Mouse (Mus musculus): Measurements from ENCODE around the gene Rasl11b. TPM values are rescaled to one million over a fixed set of nuclear protein-coding genes. Genes with fewer than 3 reads are reported as not detected.

Rasl11b gene
- polyA plus RNA-seq, 1 experiment: 32.3 TPM

DNA sequence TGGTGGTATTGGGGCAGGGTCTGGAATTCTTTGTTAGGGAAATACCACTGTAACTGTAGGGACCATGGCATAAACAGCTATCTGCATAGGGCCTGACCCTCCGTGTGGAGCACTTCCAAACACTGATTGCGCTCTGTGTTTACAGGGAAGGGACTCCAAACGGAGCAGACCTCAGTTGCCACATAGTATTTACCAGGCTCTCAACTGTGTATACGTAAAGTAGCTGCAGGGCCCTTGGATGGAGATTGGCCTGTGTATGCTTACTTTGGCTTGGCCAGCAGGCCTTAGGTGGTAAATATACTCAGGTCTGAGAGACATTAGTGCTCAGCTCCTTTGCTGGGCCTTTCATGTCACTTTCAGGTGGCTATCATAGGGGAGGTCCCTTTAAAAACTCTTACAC, 7.4 kb downstream of the Rasl11b start:
- H3K4me3 ChIP-seq (replicated peaks; ENCODE audit: extremely low read depth, low read depth, low read length): no peak overlapping the region
- peaks cover 3% of the 10 kb centered on the region; the same call in 1 of the 2 replicates for H3K4me1 ChIP-seq (ENCODE audit: control insufficient read depth, insufficient read depth, low read length)
- 61% methylated on average over 4 of the region's 4 CpGs for WGBS
- DNase-seq: no peak
- no peak for TF ChIP-seq CTCF (IDR thresholded peaks at IDR 0.05; ENCODE audit: insufficient read depth, low read length)
- TF ChIP-seq POLR2A (IDR thresholded peaks at IDR 0.05; ENCODE audit: borderline replicate concordance, extremely low read depth, low read depth, low read length): no peak

DNA sequence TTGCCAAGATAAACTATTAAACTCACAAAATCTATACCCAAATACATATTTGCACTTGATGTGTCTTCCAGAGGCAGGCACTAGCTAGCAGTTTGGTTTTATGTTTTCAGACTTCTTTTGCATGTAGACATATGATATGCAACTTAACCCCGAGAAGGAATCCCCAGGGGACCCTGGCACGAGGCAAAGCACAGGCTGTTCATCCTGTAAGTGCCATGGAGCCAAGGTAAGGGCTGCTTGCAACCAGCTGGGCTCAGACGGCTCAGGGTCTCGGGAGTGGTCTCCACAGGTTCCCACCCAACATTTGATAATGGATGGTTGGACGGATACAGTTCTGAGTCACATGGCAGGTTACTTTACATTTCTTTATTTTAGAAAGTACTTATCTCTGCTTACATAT, 9.4 kb downstream of the Rasl11b start:
- WGBS: 85% methylated on average over 5 of the region's 5 CpGs
- DNase-seq: no peak
- Histone ChIP-seq H3K4me3 (replicated peaks; ENCODE audit: extremely low read depth, low read depth, low read length) (no peak overlapping the region), H3K4me1 (ENCODE audit: control insufficient read depth, insufficient read depth, low read length) (no peaks in the 10 kb centered on the region)
- TF ChIP-seq CTCF (IDR thresholded peaks at IDR 0.05; ENCODE audit: insufficient read depth, low read length) (no peak), POLR2A (IDR thresholded peaks at IDR 0.05; ENCODE audit: borderline replicate concordance, extremely low read depth, low read depth, low read length) (no peak)

DNA sequence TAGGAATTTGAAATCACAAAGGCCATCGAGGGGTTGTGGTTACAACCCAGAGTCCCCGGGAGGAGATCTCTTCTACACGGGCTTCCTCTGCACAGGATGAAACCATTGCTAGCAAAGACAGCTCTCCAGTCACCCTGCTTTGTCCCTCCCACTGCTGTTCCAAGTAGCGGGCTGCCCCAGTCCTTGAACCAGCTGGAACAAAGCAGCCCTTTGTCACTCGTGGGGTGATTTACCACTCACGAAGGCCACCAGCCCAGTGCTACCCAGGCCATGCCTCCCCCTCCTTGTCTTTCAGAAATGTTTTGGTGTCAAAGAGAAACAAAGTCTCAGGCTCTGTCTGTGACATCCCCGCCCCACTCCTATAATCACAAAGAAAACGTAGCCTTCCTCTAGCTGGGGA, 10.4 kb downstream of the Rasl11b start:
- Histone ChIP-seq H3K4me3 (replicated peaks; ENCODE audit: extremely low read depth, low read depth, low read length) (no peak overlapping the region), H3K4me1 (ENCODE audit: control insufficient read depth, insufficient read depth, low read length) (no peaks in the 10 kb centered on the region)
- no peak for DNase-seq
- TF ChIP-seq CTCF (IDR thresholded peaks at IDR 0.05; ENCODE audit: insufficient read depth, low read length): no peak
- TF ChIP-seq POLR2A (IDR thresholded peaks at IDR 0.05; ENCODE audit: borderline replicate concordance, extremely low read depth, low read depth, low read length): no peak
- WGBS: 51% methylated on average over 8 of the region's 8 CpGs

DNA sequence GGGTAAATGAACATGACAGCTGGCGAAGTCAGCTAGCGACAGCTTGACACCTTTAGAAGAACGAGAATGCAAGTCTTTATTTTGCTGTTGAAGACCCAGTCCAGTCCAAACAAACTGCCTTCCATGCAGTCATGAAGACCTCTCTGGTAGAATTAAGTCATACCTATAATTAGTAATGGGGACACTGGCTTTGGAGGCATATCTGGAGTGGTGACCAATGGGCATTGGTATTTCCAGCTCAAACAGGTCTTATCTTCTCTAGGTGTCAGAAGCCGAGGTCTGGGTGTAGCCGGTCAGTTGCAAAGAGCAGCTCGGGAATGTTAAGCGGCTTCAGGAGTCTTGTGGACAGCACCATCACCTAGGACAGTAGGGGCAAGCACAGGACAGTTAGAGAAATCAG, 11.0 kb downstream of the Rasl11b start:
- TF ChIP-seq CTCF (IDR thresholded peaks at IDR 0.05; ENCODE audit: insufficient read depth, low read length) (no peak), POLR2A (IDR thresholded peaks at IDR 0.05; ENCODE audit: borderline replicate concordance, extremely low read depth, low read depth, low read length) (no peak)
- no peak overlapping the region for H3K4me3 ChIP-seq (replicated peaks; ENCODE audit: extremely low read depth, low read depth, low read length)
- H3K4me1 ChIP-seq (ENCODE audit: control insufficient read depth, insufficient read depth, low read length): no peaks in the 10 kb centered on the region
- no peak for DNase-seq
- WGBS: 80% methylated on average over 7 of the region's 7 CpGs

DNA sequence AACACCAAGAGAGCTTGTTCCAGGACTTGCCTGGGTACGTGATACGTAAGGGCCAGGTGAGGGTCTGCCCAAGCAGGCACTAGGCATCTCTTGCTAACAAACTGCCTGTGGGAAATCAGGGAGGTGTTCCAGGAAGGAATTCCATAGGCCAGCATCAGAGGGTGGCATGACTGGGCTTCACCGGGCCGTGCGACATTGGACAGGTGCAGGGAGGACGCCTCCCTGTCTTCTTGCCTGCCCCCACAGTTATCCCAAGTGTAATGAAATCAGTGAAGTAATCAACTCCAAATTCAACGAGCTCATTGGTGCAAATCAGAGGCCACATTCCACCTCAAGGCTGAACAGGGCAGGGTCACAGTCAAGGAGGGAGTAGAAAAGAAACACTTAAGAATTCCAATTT, 11.6 kb downstream of the Rasl11b start:
- no peak for TF ChIP-seq CTCF (IDR thresholded peaks at IDR 0.05; ENCODE audit: insufficient read depth, low read length)
- no peak for TF ChIP-seq POLR2A (IDR thresholded peaks at IDR 0.05; ENCODE audit: borderline replicate concordance, extremely low read depth, low read depth, low read length)
- H3K4me3 ChIP-seq (replicated peaks; ENCODE audit: extremely low read depth, low read depth, low read length): no peak overlapping the region
- DNase-seq: no peak
- 89% methylated on average over 7 of the region's 7 CpGs for WGBS
- H3K4me1 ChIP-seq (ENCODE audit: control insufficient read depth, insufficient read depth, low read length): no peaks in the 10 kb centered on the region

DNA sequence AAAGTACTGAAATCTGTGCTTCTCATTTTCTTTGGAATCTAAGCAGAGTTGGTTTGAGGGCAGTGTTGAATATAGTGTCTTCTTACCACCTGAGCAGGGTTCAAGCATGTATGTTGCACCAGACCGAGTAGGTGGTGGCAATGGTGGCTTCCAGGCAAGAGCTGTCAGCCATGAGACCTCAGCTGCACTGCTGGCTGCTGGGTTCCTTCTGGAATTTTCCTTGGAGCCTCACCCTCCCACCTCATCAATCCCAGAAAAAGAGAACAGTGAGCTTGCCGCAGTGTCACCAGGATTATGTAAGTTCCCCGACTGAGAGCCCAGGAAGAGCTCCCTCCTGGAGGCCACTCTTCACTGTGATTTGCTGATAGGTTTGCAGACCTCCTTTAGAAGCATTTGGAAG, 12.1 kb downstream of the Rasl11b start:
- DNase-seq: no peak
- no peaks in the 10 kb centered on the region for H3K4me1 ChIP-seq (ENCODE audit: control insufficient read depth, insufficient read depth, low read length)
- 76% methylated on average over 3 of the region's 3 CpGs for WGBS
- H3K4me3 ChIP-seq (replicated peaks; ENCODE audit: extremely low read depth, low read depth, low read length): no peak overlapping the region
- no peak for TF ChIP-seq POLR2A (IDR thresholded peaks at IDR 0.05; ENCODE audit: borderline replicate concordance, extremely low read depth, low read depth, low read length)
- no peak for TF ChIP-seq CTCF (IDR thresholded peaks at IDR 0.05; ENCODE audit: insufficient read depth, low read length)

DNA sequence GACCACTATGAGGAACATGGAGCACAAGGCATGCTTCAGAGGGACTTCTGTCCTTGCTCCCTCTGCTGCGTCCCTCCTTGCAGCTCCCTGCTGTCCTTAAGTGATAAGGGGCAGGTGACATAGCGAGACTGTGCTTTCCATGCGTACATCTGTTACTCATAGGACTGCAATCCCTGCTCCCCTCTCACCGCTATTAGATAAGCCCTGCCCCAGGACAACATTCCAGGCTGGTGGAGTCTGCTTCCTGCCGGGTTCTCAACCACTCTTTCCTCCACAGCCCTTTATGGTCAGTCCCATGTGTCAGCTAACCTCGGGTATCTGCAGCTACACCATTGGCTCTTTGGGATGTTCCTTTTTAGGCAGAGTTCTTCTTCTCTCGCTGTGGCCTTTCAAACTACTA, 13.4 kb downstream of the Rasl11b start:
- 65% methylated on average over 7 of the region's 7 CpGs for WGBS
- Histone ChIP-seq H3K4me3 (replicated peaks; ENCODE audit: extremely low read depth, low read depth, low read length) (no peak overlapping the region), H3K4me1 (ENCODE audit: control insufficient read depth, insufficient read depth, low read length) (no peaks in the 10 kb centered on the region)
- no peak for DNase-seq
- no peak for TF ChIP-seq POLR2A (IDR thresholded peaks at IDR 0.05; ENCODE audit: borderline replicate concordance, extremely low read depth, low read depth, low read length)
- TF ChIP-seq CTCF (IDR thresholded peaks at IDR 0.05; ENCODE audit: insufficient read depth, low read length): no peak

DNA sequence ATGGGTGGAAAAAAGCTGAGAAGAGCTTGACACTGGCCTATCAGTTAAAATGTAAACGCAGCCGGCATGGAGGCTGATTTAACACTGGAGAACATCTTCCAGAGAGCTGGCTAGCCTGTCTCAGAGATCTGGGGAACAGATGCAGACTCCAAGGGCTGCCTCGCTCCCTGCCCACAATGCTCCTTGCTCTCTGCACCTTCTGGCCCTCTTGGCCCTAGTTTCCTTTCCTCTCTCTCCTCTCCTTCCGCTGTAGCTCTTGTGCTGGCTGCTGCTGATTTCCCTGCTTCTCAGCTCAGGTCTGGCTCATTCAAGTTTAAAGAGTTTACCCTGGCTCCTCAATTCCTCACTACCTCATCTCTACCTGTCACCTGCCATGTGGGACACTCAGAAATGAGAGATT, 14.6 kb downstream of the Rasl11b start:
- H3K4me1 ChIP-seq (ENCODE audit: control insufficient read depth, insufficient read depth, low read length): no peaks in the 10 kb centered on the region
- H3K4me3 ChIP-seq (replicated peaks; ENCODE audit: extremely low read depth, low read depth, low read length): no peak overlapping the region
- WGBS: 85% methylated on average over 4 of the region's 4 CpGs
- TF ChIP-seq CTCF (IDR thresholded peaks at IDR 0.05; ENCODE audit: insufficient read depth, low read length) (no peak), POLR2A (IDR thresholded peaks at IDR 0.05; ENCODE audit: borderline replicate concordance, extremely low read depth, low read depth, low read length) (no peak)
- no peak for DNase-seq

DNA sequence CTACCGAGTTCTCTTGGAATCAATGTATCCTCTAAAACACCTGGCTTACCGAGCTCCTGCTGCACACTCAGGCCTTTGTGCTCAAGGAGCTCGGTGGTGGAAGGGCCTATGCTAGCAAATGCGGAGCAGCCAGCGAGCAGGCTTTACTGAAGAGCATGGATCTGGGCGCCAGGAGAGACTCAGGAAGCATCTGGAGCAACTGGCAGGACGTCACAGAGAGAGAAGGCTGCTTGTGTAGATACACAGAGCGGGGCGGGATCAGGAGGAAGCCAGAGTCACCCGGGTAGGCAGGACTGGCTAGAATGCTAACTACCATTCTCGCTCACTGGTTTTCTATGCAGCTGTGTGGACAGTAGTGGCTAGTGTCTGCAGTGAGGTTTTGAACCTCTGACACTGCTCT, 16.3 kb downstream of the Rasl11b start:
- H3K4me1 ChIP-seq (ENCODE audit: control insufficient read depth, insufficient read depth, low read length): no peaks in the 10 kb centered on the region
- TF ChIP-seq POLR2A (IDR thresholded peaks at IDR 0.05; ENCODE audit: borderline replicate concordance, extremely low read depth, low read depth, low read length) (no peak), CTCF (IDR thresholded peaks at IDR 0.05; ENCODE audit: insufficient read depth, low read length) (no peak)
- no peak for DNase-seq
- no peak overlapping the region for H3K4me3 ChIP-seq (replicated peaks; ENCODE audit: extremely low read depth, low read depth, low read length)
- WGBS: 56% methylated on average over 11 of the region's 11 CpGs

DNA sequence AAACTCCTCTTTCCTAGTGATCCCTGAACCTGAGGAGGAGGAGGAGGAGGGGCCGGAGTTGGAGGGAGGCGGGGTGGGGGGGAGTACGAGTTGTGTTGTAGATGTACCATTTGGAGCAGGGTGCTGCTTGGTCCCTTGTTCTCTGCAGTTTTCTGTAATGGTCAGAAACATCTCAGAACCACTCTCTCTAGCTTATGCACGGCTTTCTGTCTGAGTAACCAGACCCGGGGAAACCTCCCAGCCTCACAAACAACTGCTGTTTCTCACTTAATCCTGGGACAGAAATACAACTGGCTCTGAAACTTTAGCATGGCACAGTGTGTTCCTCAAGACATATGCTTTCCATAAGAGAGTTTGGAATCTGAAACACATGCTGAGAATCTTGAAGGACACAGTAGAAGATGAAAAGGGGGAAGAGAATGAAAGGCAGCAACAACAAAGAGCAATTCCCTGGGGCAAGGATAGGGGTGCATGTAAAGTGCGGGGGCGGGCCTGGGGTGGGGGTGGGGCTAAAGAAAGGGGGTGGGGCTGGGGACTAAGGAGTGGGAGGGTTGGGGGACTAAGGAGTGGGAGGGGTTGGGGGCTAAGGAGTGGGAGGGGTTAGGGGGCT, 19.5 kb downstream of the Rasl11b start:
- TF ChIP-seq POLR2A (IDR thresholded peaks at IDR 0.05; ENCODE audit: borderline replicate concordance, extremely low read depth, low read depth, low read length) (no peak), CTCF (IDR thresholded peaks at IDR 0.05; ENCODE audit: insufficient read depth, low read length) (no peak)
- Histone ChIP-seq H3K4me3 (replicated peaks; ENCODE audit: extremely low read depth, low read depth, low read length) (no peak overlapping the region), H3K4me1 (ENCODE audit: control insufficient read depth, insufficient read depth, low read length) (no peaks in the 10 kb centered on the region)
- 50% methylated on average over 7 of the region's 7 CpGs for WGBS
- no peak for DNase-seq
